Mouse (Mus musculus) E14TG2a.4 (cell line): Measurements from ENCODE around the gene Ipo7.

Experiments
- CTCF ChIP-seq: conservative IDR thresholded peaks from 2 replicates; pipeline ENCODE4 v1.5.1; 2014; ENCODE audit warnings: low read length
- NANOG ChIP-seq: IDR thresholded peaks from 2 replicates; pipeline ENCODE4 v1.6.1; 2014; ENCODE audit warnings: borderline replicate concordance, low read length, mixed read lengths
- POU5F1 ChIP-seq: IDR thresholded peaks from 2 replicates; pipeline ENCODE4 v1.6.1; 2014; ENCODE audit warnings: low read length, borderline replicate concordance

GRCm38 (mm10) chr7:110105041-110105440, 87.0 kb downstream of the Ipo7 start:
- no peak for TF ChIP-seq CTCF
- TF ChIP-seq NANOG, result no peak
- TF ChIP-seq POU5F1, result no peak
